In the genomic region with DNA sequence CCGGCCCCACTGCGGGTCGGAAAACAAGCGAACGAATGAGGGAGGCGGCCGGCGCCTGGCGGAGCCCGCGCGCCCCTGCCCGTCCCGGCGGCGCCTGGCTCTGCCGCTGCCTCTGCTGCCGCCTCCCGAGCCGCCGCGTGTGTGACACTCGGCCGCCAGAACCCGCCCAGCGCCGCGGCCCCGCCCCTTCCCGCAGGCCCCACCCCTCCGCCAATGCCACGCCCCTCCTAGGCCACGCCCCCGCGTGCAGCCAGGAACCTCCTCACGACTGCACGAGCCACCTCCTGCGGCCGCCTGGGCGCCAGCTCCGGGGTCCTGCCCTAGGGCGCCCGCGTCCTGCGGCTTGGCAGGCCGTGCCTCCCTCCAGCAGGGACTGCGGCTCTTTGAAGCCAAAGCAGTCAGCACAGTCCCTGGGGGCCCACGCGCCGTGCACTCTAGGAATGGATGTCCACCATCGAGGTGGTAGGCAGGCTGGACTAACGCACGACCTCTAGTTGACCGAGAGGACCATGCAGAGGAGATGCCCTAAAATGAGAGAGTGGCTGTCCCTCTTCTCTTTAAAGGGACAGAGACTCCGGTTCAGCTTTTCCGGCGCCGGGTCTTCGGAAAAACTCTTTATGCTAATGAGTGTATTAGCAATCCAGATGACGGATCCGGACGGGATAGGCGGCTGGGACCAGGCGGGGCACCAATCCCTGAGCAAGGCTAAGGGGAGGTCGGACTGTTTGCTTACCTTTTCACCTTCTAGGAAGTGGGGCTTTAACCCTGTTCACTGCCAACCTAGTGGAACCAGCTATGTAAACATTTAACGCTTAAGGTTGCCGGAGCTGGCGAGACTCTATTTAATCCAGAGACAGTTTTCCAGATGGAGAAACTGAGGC, we compare ENCODE assay signal across 8 mouse cellular contexts. TPM values are rescaled to one million over a fixed set of nuclear protein-coding genes. Genes with fewer than 3 reads are reported as not detected.
DNase-seq lines count a peak whose midpoint lies in the region; ATAC-seq and TF ChIP-seq lines count a peak whose summit lies in the region.

No protein-coding gene starts in this region.

- peak overlapping the region; percentile 0; the same call in 1 of the 2 replicates for H3K27ac ChIP-seq in cerebellum, adult 2 months (ENCODE audit: insufficient read depth, low read length)
- H3K27ac ChIP-seq in forebrain, postnatal 0 days (ENCODE audit: low read depth, low read length) = peak overlapping the region; percentile 84
- peak overlapping the region; percentile 81 for H3K27ac ChIP-seq in layer of hippocampus, adult 2 months
- peak overlapping the region; percentile 93 for H3K27ac ChIP-seq in neural tube, embryonic 15.5 days (replicated peaks)

- peak overlapping the region; percentile 90 for H3K4me2 ChIP-seq in forebrain, postnatal 0 days (ENCODE audit: low read depth)
- H3K4me2 ChIP-seq in neural tube, embryonic 15.5 days = peak overlapping the region; percentile 94

- ATAC-seq in forebrain, postnatal 0 days = peak; percentile 89
- ATAC-seq in neural tube, embryonic 15.5 days (ENCODE audit: low FRiP score) = peak; percentile 93

- peaks cover 4% of the 10 kb centered on the region; the same call in 1 of the 2 replicates for H3K27me3 ChIP-seq in cerebellum, adult 2 months (ENCODE audit: control insufficient read depth, insufficient read depth, low read length)
- H3K27me3 ChIP-seq in forebrain, postnatal 0 days (ENCODE audit: insufficient read depth, low read length) = no peaks in the 10 kb centered on the region
- 0 out of 2 replicates have a peak, but pooled peaks cover 3% of the 10 kb centered on the region for H3K27me3 ChIP-seq in neural tube, embryonic 15.5 days (replicated peaks)

- peak; percentile 85 for DNase-seq in MEL-GATA-1-ER (ENCODE audit: extremely low read depth, low read depth)
- peak; percentile 77 to 79 for DNase-seq in cerebellum, adult 2 months
- DNase-seq in forebrain, postnatal 0 days = peak; percentile 92
- peak; percentile 96 for DNase-seq in heart, postnatal 4 days
- DNase-seq in layer of hippocampus, adult 2 months (ENCODE audit: low spot score in 2 of 2) = peak; percentile 80 to 89
- DNase-seq in lung, adult 2 months = peak; percentile 88
- peak; percentile 96 for DNase-seq in testis, postnatal 10 days (ENCODE audit: low spot score)

- no peaks in the 10 kb centered on the region for H3K9me3 ChIP-seq in forebrain, postnatal 0 days (ENCODE audit: low read length)
- H3K9me3 ChIP-seq in neural tube, embryonic 15.5 days (replicated peaks) = no peaks in the 10 kb centered on the region

- no peak for TF ChIP-seq POLR2A in cerebellum, adult 2 months (IDR thresholded peaks at IDR 0.05; ENCODE audit: borderline replicate concordance, insufficient read depth, low read length)
- peak; percentile 58; the same call in 1 of the 2 replicates for TF ChIP-seq POLR2A in lung, adult 2 months (IDR thresholded peaks at IDR 0.05; ENCODE audit: borderline replicate concordance, extremely low read depth, low read depth, low read length)

- WGBS in cerebellum, adult 2 months = 1% methylated on average over 66 of the region's 68 CpGs
- 2% methylated on average over 50 of the region's 68 CpGs for WGBS in forebrain, postnatal 0 days
- under 1% methylated on average over 64 of the region's 68 CpGs for WGBS in lung, adult 2 months
- under 1% methylated on average over 58 of the region's 68 CpGs for WGBS in neural tube, embryonic 15.5 days

- no peaks in the 10 kb centered on the region; the same call in 1 of the 2 replicates for H3K4me1 ChIP-seq in cerebellum, adult 2 months (ENCODE audit: control insufficient read depth, insufficient read depth, low read length)
- H3K4me1 ChIP-seq in forebrain, postnatal 0 days (ENCODE audit: insufficient read depth) = peaks cover 12% of the 10 kb centered on the region
- H3K4me1 ChIP-seq in lung, adult 2 months (ENCODE audit: control insufficient read depth, insufficient read depth, low read length) = peaks cover 17% of the 10 kb centered on the region
- H3K4me1 ChIP-seq in neural tube, embryonic 15.5 days = peaks cover 53% of the 10 kb centered on the region

- H3K36me3 ChIP-seq in forebrain, postnatal 0 days (ENCODE audit: insufficient read depth) = no peaks in the 10 kb centered on the region
- no peaks in the 10 kb centered on the region for H3K36me3 ChIP-seq in neural tube, embryonic 15.5 days

- H3K9ac ChIP-seq in forebrain, postnatal 0 days = peak overlapping the region; percentile 75
- H3K9ac ChIP-seq in neural tube, embryonic 15.5 days (replicated peaks) = peak overlapping the region; percentile 78

- no peak for TF ChIP-seq CTCF in cerebellum, adult 2 months (IDR thresholded peaks at IDR 0.05; ENCODE audit: borderline replicate concordance, insufficient read depth, low read depth, low read length)
- no peak for TF ChIP-seq CTCF in forebrain, postnatal 0 days (IDR thresholded peaks at IDR 0.05; ENCODE audit: low read depth)
- TF ChIP-seq CTCF in layer of hippocampus, adult 2 months (conservative IDR thresholded peaks at IDR 0.05) = peak; percentile 61
- TF ChIP-seq CTCF in lung, adult 2 months (IDR thresholded peaks at IDR 0.05; ENCODE audit: insufficient read depth, low read length) = no peak

- peak overlapping the region; percentile 49 for H3K4me3 ChIP-seq in cerebellum, adult 2 months (replicated peaks; ENCODE audit: insufficient read depth, low read depth, low read length)
- H3K4me3 ChIP-seq in forebrain, postnatal 0 days (ENCODE audit: low read depth, low read length) = peak overlapping the region; percentile 84
- H3K4me3 ChIP-seq in layer of hippocampus, adult 2 months = peak overlapping the region; percentile 69
- H3K4me3 ChIP-seq in lung, adult 2 months (replicated peaks; ENCODE audit: extremely low read depth, low read depth, low read length) = peak overlapping the region; percentile 67
- peak overlapping the region; percentile 76 for H3K4me3 ChIP-seq in neural tube, embryonic 15.5 days (replicated peaks)

RNA-seq across cellular contexts. Expression of gene Shb, which starts 1.4 kb away (rescaled TPM):
- 7.1 and 8.3 TPM in 2 replicates for polyA plus RNA-seq in cerebellum, adult 2 months (2012; rRNA removed)
- 26.7 and 32.6 TPM in 2 replicates for total RNA-seq in forebrain, postnatal 0 days (2014; rRNA removed)
- 8.5 and 8.6 TPM in 2 replicates for polyA plus RNA-seq in forebrain, postnatal 0 days (2015; fragmentation: Nextera tagmentation; extraction: Ambion mirVana)
- 10 to 100 TPM; 69.3 to 70.9 TPM for total RNA-seq in heart, postnatal 4 days (2021)
- 10 to 100 TPM; 14.1 to 18.8 TPM for total RNA-seq in layer of hippocampus, adult 2 months (2021)
- polyA plus RNA-seq in lung, adult 2 months (2012; rRNA removed) = 36.2 and 37.7 TPM in 2 replicates
- polyA plus RNA-seq in neural tube, embryonic 15.5 days (2015; fragmentation: Nextera tagmentation; extraction: Ambion mirVana) = 3.9 and 4.7 TPM in 2 replicates

Comparison
In these comparisons a context has a peak if more than half of its experiments do, and no peak if none do; other contexts are left out.
1. Peak in every context shown above with its lines: DNase-seq, ATAC-seq, H3K4me3 ChIP-seq and H3K27ac ChIP-seq.
2. H3K27ac ChIP-seq: peak in every context shown above with its lines; median percentile 93 in neural tube, embryonic 15.5 days; 84 in forebrain, postnatal 0 days; 81 in layer of hippocampus, adult 2 months; 0 in cerebellum, adult 2 months.